Mouse (Mus musculus) lung, adult 2 months (tissue): Measurements from ENCODE around the gene Smtnl1. TPM values are rescaled to one million over a fixed set of nuclear protein-coding genes. Genes with fewer than 3 reads are reported as not detected.

ENCODE experiments used
- DNase-seq: peaks from one replicate; pipeline ENCODE4 v3.0.0; 2022
- H3K4me1 ChIP-seq: fragments of 200-500 bp; 2 replicates; pipeline ENCODE4 v1.6.1; 2011; ENCODE audit warnings: low read length; ENCODE audit not compliant: control insufficient read depth, insufficient read depth
- H3K4me3 ChIP-seq: fragments of 200-500 bp; replicated peaks from 2 replicates; pipeline ENCODE3; 2011; ENCODE audit warnings: low read depth, mild to moderate bottlenecking, control low read depth, low read length; ENCODE audit errors: extremely low read depth
- CTCF ChIP-seq: fragments of 200-500 bp; IDR thresholded peaks from 2 replicates; pipeline ENCODE4 v1.5.1; 2011; ENCODE audit warnings: mild to moderate bottlenecking, low read length, control low read depth; ENCODE audit not compliant: insufficient read depth
- POLR2A ChIP-seq: fragments of 200-500 bp; IDR thresholded peaks from 2 replicates; pipeline ENCODE4 v1.6.1; 2011; ENCODE audit warnings: low read depth, mild to moderate bottlenecking, control low read depth, low read length, borderline replicate concordance; ENCODE audit errors: extremely low read depth
- WGBS: fragments of 180-500 bp; shearing (Covaris S2); methylation state at CpG from one replicate; pipeline ENCODE4 v1.1.7; 2018; 5-methylcytosine and 5-hydroxymethylcytosine counted together
- polyA plus RNA-seq: library from polyadenylated mRNA; depleted of rRNA; stranded (reverse); fragments of >200 nt; gene quantifications from 2 replicates; pipeline ENCODE4 v1.2.3, GENCODE M21; 2012

The Smtnl1 gene
- polyA plus RNA-seq, 1 experiment, result 3.5 TPM

- peak overlapping the region; percentile 57 for H3K4me3 ChIP-seq
- WGBS, result 2% methylated on average over 47 of the region's 47 CpGs
- H3K4me1 ChIP-seq, result peaks cover 3% of the 10 kb centered on the region; the same call in 1 of the 2 replicates
- DNase-seq, result peak; percentile 10
- TF ChIP-seq CTCF (no peak), POLR2A (0 out of 2 replicates have a peak, but pooled peaks have one; percentile 20)
Observed at GRCm38 (mm10) chr2:84838993-84839980, 16.8 kb upstream of the Smtnl1 start.

DNA sequence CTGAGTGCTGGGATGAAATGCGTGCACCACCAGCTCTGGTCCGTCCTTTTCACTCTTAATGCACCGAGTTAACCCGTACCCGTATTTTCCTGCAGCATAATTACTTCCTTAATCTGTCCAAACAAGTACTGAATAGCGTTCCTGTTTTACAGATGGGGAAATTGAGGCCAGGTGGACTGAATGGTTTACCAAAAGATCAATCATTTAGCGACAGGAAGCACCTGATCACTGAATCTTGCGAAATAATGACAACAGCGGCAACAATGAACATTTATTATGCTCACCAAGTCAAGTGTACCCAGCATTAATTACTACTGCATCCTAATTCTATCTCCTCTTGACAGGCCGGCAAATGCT lies 16.1 kb upstream of the Smtnl1 start, which contains the start of gene Slc43a1:
TSS of gene Slc43a1 (plus strand) at position 258 of the 357 bp plus-strand sequence.
- TF ChIP-seq POLR2A (no peak), CTCF (no peak)
- 35% methylated on average over 10 of the region's 10 CpGs for WGBS
- H3K4me1 ChIP-seq, result peaks cover 3% of the 10 kb centered on the region; the same call in 1 of the 2 replicates
- H3K4me3 ChIP-seq, result peak within 1 kb of the TSS; percentile 12
- no peak for DNase-seq

DNA sequence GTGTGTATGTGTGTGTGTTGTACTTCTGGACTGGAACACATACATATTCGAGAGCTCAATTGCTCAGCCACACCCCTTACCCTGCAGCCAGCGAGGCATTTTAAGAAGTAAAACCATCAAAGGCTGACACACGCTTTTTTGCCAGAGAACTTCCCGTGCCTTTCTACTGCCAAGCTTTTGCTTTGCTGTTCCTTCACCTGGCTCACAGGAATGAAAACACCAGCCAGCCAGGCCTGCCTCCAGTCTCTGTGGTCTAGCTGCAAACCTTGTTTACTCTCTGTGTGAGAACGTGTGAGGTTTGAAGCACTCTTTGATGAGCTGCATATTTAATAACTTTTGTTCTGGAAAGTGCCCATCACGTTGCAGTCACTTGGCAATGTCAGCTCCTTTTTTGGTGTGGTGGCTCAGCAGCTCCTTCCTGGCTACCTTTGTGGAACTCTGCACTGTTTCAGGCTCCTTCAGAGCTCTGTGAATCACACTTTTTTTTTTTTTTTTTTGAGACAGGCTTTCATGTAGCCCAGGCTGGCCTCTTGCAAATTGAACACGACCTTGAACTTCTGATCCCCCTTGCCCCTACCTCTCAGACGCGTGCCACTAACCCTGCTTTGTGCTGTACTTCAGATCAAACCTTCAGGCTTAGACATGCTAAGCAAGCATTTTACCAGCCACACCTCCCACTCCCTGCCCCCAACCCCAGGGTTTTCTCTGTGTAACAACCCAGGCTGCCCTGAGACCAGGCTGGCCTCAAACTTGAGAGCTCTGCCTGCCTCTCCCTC lies 15.6 kb upstream of the Smtnl1 start:
- WGBS, result 41% methylated on average over 9 of the region's 9 CpGs
- no peak for DNase-seq
- Histone ChIP-seq H3K4me1 (peaks cover 3% of the 10 kb centered on the region; the same call in 1 of the 2 replicates), H3K4me3 (no peak overlapping the region)
- TF ChIP-seq CTCF, result no peak
- TF ChIP-seq POLR2A, result no peak

- TF ChIP-seq POLR2A (no peak), CTCF (no peak)
- Histone ChIP-seq H3K4me1 (peaks cover 3% of the 10 kb centered on the region; the same call in 1 of the 2 replicates), H3K4me3 (no peak overlapping the region)
- 62% methylated on average over 8 of the region's 8 CpGs for WGBS
- DNase-seq, result no peak
Observed at GRCm38 (mm10) chr2:84837107-84837506, 14.7 kb upstream of the Smtnl1 start.

DNA sequence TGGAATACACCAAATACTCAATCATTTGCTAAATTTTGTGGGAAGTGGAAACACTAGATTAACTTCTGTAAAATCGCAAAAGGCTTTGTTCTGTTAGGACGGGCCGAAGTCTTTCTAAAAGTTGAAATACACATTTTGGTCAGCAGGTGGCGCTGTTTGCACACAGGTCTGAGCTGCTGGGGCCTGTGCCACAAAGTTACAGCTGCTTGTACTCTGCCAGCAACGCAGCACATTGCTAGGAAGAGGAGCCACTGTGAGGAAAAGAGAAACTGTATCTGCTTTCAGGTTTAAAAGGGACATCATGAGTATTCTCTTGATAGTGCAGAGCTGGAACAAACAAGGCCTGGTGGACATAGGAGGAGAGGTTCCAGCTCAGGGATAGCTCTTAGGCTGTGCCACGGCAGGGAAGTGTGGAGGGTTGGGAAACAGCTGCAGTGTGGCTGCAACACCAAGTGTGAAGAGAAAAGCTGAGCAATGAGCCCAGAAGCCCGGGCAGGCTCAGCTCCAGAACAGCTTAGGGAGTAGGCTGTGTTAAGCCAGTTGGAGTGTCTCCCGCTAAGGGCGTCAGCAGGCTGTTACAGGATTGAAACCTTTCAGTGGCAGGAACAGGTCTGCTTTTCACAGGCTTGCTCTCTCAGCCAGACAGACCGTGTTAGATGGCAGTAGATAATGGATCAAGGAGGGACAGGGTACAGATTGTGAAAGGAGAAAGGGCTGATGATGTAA lies 9.4 kb upstream of the Smtnl1 start:
- Histone ChIP-seq H3K4me1 (peaks cover 4% of the 10 kb centered on the region), H3K4me3 (no peak overlapping the region)
- 24% methylated on average over 10 of the region's 10 CpGs for WGBS
- TF ChIP-seq POLR2A (no peak), CTCF (peak; percentile 91)
- DNase-seq, result peak; percentile 74

DNA sequence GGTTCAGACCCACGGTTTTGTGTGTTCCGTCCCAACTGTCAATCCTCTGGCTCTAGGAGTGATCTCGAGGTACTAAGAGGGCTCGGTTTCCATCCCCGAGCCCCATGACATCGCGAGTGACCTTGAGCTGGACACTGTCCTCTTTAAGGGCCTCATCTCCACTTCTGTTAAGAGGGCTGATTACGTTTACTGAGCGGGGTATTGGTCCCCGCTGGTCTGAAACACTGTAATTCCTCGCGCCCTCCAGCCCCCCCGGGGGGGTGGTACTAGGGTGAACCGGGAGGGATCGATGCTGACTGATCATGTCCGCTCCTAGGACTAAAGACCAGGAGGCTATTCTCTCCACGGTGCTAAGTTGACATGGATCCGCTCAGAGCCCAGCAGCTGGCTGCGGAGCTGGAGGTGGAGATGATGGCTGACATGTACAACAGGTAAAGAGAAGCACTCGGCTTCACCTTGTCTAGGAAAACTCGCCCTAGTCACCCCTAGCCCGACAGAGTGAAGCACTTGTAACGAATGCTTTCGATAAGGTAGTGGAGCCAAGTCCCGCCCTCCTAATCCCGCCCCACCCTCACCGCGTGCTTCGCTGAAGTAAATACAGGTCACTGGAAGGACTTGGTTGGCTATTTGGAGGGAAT lies 5.0 kb upstream of the Smtnl1 start:
- peaks cover 4% of the 10 kb centered on the region; the same call in 1 of the 2 replicates for H3K4me1 ChIP-seq
- peak overlapping the region; percentile 93 for H3K4me3 ChIP-seq
- 1% methylated on average over 29 of the region's 29 CpGs for WGBS
- TF ChIP-seq CTCF (no peak), POLR2A (no peak)
- no peak for DNase-seq

GRCm38 (mm10) chr2:84826488-84827282 lies 4.2 kb upstream of the Smtnl1 start, which contains the start of gene Timm10:
TSS of gene Timm10 (plus strand) at chr2:84826997.
- peak; percentile 66 for DNase-seq
- WGBS, result under 1% methylated on average over 34 of the region's 34 CpGs
- Histone ChIP-seq H3K4me1 (peaks cover 4% of the 10 kb centered on the region; the same call in 1 of the 2 replicates), H3K4me3 (peak within 1 kb of the TSS; percentile 93)
- TF ChIP-seq CTCF (no peak), POLR2A (peak; percentile 41; the same call in 1 of the 2 replicates)

- no peak overlapping the region for H3K4me3 ChIP-seq
- DNase-seq, result no peak
- TF ChIP-seq CTCF (no peak), POLR2A (no peak)
- peaks cover 4% of the 10 kb centered on the region; the same call in 1 of the 2 replicates for H3K4me1 ChIP-seq
- WGBS, result 15% methylated on average over 2 of the region's 2 CpGs
Observed at GRCm38 (mm10) chr2:84823237-84823636, 785 bp upstream of the Smtnl1 start.
